Mouse (Mus musculus): ENCODE results near the gene Cyp3a25.

DNA sequence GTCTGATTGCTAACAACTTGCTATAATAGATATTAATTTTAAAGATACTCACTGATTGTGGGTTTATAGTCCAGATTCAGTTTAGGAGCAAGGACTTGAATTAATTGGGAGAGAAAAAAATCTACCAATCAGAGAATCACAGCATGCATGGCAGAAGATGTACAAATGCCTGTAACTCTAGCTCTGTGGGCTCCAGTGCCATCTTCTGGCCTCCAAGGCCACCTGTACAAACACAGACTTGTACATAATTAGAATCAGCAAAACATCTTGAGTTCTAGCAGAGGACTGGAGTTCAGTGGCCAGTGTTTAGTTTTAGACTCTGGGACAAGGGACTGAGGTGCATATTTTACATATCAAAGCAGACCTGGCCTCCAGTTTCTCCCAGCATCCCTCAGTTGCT lies 42.3 kb downstream of the Cyp3a25 start:
- TF ChIP-seq CTCF (IDR thresholded peaks at IDR 0.05; ENCODE audit: extremely low read depth, insufficient read length, insufficient replicate concordance, low read depth, low read length), result no peak
- TF ChIP-seq POLR2A (IDR thresholded peaks at IDR 0.05; ENCODE audit: low read depth, low read length), result no peak
